In the genomic region with DNA sequence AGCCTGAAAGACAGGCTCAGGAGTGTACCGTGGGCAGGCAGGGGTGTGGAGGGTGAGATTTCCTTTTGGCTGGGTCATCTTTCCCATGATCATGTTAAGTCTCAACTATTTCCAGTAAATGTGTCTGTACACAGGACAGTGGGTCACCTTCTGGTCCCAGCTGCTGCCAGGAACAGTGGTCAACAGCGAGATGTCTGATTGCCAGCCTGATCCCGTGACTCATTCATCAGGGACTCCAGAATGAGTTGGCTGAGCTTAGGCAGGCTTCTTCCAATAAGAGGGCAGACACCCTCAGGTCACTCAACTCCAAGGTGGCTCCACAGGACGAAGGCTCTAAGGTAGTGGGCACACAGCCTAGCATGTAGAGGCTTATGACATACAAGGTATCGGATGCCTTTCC, we compare ENCODE assay signal across 19 mouse cellular contexts.
A peak's percentile ranks its signal among the peaks of the same experiment; 100 is the strongest.
DNase-seq lines count a peak whose midpoint lies in the region; TF ChIP-seq lines count a peak whose summit lies in the region.
"Had no signal": no experiment of that assay in that cellular context is flagged by ENCODE, and none has a peak within 500 bp of the region (broad histone marks: within the 10 kb centered on the region; RNA-seq: fewer than 3 reads in every experiment).

No protein-coding gene starts in this region.

- 0 out of 2 replicates have a peak overlapping the region, but pooled peaks have one; percentile 15 for H3K27ac ChIP-seq in limb, embryonic 10.5 days
- H3K27ac ChIP-seq: embryonic facial prominence, embryonic 15.5 days; forebrain, embryonic 12.5 days; kidney, embryonic 15.5 days; liver, embryonic 13.5 days; lung, embryonic 15.5 days; midbrain, embryonic 12.5 days; neural tube, embryonic 15.5 days had no signal

- H3K27me3 ChIP-seq in C2C12 (ENCODE audit: control insufficient read depth, insufficient read depth, insufficient read length): no peaks in the 10 kb centered on the region
- peaks cover 48% of the 10 kb centered on the region for H3K27me3 ChIP-seq in limb, embryonic 10.5 days (ENCODE audit: low read depth, poor library complexity, severe bottlenecking)
- H3K27me3 ChIP-seq: embryonic facial prominence, embryonic 15.5 days; kidney, embryonic 15.5 days; liver, embryonic 13.5 days; lung, embryonic 15.5 days; neural tube, embryonic 15.5 days had no signal

- H3ac ChIP-seq in C2C12 (ENCODE audit: control insufficient read depth, insufficient read length, low read depth): no peak overlapping the region

- H3K4me1 ChIP-seq in limb, embryonic 10.5 days: peaks cover 40% of the 10 kb centered on the region

- H3K79me3 ChIP-seq in C2C12 (ENCODE audit: low read depth): no peaks in the 10 kb centered on the region

- H3K4me3 ChIP-seq in C2C12 (ENCODE audit: insufficient read depth, poor library complexity, severe bottlenecking): no peak overlapping the region
- no peak overlapping the region for H3K4me3 ChIP-seq in limb, embryonic 10.5 days
- H3K4me3 ChIP-seq: embryonic facial prominence, embryonic 15.5 days; forebrain, embryonic 12.5 days; kidney, embryonic 15.5 days; liver, embryonic 13.5 days; lung, embryonic 15.5 days; midbrain, embryonic 12.5 days; neural tube, embryonic 15.5 days had no signal

- WGBS in limb, embryonic 10.5 days: 93% methylated on average over 5 of the region's 5 CpGs

- no peak for TF ChIP-seq CTCF in C2C12 (IDR thresholded peaks at IDR 0.05; ENCODE audit: control insufficient read depth, insufficient read depth, insufficient read length)

- peak; percentile 47 for DNase-seq in adrenal gland, postnatal 10 days
- DNase-seq in adrenal gland, postnatal 4 days (ENCODE audit: low spot score in 2 of 2): no peak
- DNase-seq in heart, adult 9 months (ENCODE audit: low spot score in 2 of 2): peak; percentile 21 to 39
- DNase-seq in heart, postnatal 25 days (ENCODE audit: low spot score): no peak
- DNase-seq in limb, embryonic 10.5 days (ENCODE audit: low spot score): no peak
- no peak for DNase-seq in natural killer cell, adult 2 months (ENCODE audit: low spot score in 2 of 2)
- DNase-seq: B cell, adult 2 months; cerebellum, adult 9-11 months; left cerebral cortex, postnatal 4 days; liver, embryonic 13.5 days; right cerebral cortex, postnatal 4 days; thymus, postnatal 25 days had no signal

- no peaks in the 10 kb centered on the region for H3K36me3 ChIP-seq in C2C12 (ENCODE audit: control insufficient read depth, insufficient read depth)
- no peaks in the 10 kb centered on the region for H3K36me3 ChIP-seq in limb, embryonic 10.5 days
- H3K36me3 ChIP-seq: embryonic facial prominence, embryonic 15.5 days; forebrain, embryonic 12.5 days; kidney, embryonic 15.5 days; liver, embryonic 13.5 days; lung, embryonic 15.5 days; midbrain, embryonic 12.5 days; neural tube, embryonic 15.5 days had no signal

- no peaks in the 10 kb centered on the region for H3K9me3 ChIP-seq in limb, embryonic 10.5 days (replicated peaks)
- H3K9me3 ChIP-seq: embryonic facial prominence, embryonic 15.5 days; forebrain, embryonic 12.5 days; kidney, embryonic 15.5 days; liver, embryonic 13.5 days; lung, embryonic 15.5 days; midbrain, embryonic 12.5 days; neural tube, embryonic 15.5 days had no signal

- no peaks in the 10 kb centered on the region for H3K79me2 ChIP-seq in C2C12 (ENCODE audit: control insufficient read depth, insufficient read depth)

- intact Hi-C loops in heart, postnatal 25 days (cut with DNase I): no loop called here

TF ChIP-seq in C2C12, 6 proteins besides CTCF, POLR2A, EP300 and RAD21:
- TF ChIP-seq CEBPB (IDR thresholded peaks at IDR 0.05; ENCODE audit: low read depth) (no peak), USF1 (IDR thresholded peaks at IDR 0.05; ENCODE audit: low read depth) (peak; percentile 21), MYOD1 (IDR thresholded peaks at IDR 0.05; ENCODE audit: control insufficient read depth, insufficient read length, low read depth) (peak; percentile 45)
TF ChIP-seq in C2C12: peak in this region for 2.

Comparison
In these comparisons a context has a peak if more than half of its experiments do, and no peak if none do; other contexts are left out.
1. DNase-seq: peak in adrenal gland, postnatal 10 days (single experiment) and heart, adult 9 months (2 of 2); none in adrenal gland, postnatal 4 days (0 of 2), heart, postnatal 25 days (single experiment), limb, embryonic 10.5 days (single experiment) and natural killer cell, adult 2 months (0 of 2).